Mouse (Mus musculus): ENCODE measurements around the gene Tcf3. TPM values are rescaled to one million over a fixed set of nuclear protein-coding genes. Genes with fewer than 3 reads are reported as not detected.

Tcf3 gene
- total RNA-seq, 2 experiments from 2014 or later: 33.8 to 48.4 TPM

- no peak for ATAC-seq (replicated peaks; ENCODE audit: poor library complexity, severe bottlenecking)
Measured at GRCm38 (mm10) chr10:80388731-80389130, 44.7 kb downstream of the Tcf3 start.

DNA sequence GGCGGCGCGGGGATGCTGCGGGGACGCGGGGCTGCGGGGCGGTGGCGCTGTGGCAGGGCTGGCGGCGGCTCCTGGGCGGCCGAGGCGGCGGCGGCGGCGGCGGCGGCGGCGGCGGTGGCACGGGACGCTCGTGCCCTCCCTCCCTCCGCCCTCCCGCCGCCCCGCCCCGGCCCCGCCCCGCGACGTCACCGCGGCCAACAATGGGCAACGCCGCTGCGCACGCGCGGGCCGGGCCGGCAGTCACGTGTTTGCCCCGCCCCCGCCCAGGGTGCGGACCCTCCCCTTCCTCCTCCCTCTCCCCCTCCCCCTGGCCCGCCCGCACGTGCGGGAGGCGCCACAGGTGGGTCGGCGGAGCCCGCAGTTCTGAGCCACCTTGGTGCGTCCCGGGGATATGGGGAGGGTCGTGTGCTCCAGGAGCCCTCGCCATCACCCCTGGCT lies 45.9 kb downstream of the Tcf3 start, which contains the start of gene Mex3d:
TSS of gene Mex3d (minus strand) at position 138 of the 438 bp plus-strand sequence.
- ATAC-seq (replicated peaks; ENCODE audit: poor library complexity, severe bottlenecking): peak; percentile 45

GRCm38 (mm10) chr10:80386735-80387471 lies 46.5 kb downstream of the Tcf3 start:
- no peak for ATAC-seq (replicated peaks; ENCODE audit: poor library complexity, severe bottlenecking)

DNA sequence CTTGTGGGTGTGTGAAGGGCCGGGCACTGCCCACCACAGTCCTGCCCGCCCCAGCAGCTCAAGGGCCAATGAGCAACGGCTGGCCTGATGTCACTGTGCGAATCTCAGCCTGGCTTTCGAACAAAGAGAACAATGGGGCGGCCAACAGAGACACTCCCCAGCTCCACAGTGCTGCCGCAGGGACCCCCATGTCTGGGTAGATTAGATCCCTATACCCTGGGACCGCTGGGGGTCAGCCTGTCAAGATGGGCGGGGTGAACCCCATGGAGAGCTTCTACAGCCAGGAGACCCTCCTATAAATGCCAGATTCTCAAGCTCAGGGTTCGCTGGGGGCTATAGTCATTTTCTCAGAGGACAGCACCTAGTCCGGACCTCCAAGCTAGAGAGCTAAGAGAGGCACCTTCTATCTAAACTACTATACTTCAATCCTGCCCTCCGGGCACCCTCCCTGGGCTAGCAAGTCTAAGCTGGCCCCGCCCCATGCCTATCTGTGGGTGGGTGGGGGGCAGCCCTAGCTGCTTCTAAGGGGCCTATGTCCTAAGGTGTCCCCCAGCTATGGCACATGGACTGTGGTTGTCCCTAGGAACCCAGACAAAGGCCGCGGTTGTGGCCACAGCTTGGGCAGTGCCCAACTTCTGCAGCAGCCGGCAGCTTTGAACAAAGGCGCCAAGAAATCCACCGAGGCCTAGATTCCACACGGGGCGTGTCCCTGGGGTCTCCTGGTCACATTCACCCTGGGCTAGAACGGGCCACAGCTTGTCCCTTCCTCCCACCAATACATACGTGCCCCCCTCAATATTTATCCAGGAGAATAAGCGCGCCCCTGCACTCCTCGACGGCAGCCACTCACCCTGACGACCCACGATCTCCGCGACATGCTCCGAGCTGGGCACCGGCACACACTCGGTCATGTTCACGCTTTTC lies 47.4 kb downstream of the Tcf3 start:
- no peak for ATAC-seq (replicated peaks; ENCODE audit: poor library complexity, severe bottlenecking)

DNA sequence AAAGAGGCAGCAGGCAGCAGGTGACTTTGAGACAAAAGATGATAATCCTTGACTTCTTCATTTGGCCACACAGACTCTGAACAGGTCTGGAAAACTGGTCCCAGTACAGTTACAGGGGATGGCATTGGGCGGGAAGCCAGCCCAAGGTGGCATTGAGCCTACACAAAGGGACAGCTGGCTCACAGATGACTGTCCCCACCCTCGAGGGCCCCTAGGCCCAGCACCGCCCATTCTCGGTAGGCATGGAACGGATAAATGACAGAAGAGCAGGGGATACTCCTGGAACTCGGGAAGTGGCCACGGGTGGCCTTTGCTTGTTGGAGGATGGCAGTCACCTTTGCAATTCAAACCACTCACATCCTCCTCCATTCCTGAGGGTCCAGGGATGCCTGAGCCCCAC lies 48.1 kb downstream of the Tcf3 start:
- ATAC-seq (replicated peaks; ENCODE audit: poor library complexity, severe bottlenecking): no peak

DNA sequence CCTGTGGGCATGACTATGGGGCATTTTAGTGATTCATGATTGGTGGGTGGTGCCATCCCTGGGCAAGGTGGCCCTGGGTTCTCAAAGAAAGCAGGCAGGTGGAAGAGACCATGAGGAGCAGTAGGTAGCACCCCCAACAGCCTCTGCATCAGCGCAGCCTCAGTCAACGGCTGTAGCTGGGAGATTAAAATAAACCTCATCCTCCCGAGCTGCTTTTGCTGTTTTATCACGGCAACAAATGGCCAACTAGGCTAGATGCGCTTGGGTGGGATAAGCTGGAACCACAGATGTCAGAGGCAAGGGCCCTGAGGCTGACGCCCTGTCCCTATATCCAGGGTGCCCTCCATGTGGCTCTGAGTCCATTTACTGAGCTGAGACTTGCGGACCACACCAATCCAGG lies 48.7 kb downstream of the Tcf3 start:
- no peak for ATAC-seq (replicated peaks; ENCODE audit: poor library complexity, severe bottlenecking)

DNA sequence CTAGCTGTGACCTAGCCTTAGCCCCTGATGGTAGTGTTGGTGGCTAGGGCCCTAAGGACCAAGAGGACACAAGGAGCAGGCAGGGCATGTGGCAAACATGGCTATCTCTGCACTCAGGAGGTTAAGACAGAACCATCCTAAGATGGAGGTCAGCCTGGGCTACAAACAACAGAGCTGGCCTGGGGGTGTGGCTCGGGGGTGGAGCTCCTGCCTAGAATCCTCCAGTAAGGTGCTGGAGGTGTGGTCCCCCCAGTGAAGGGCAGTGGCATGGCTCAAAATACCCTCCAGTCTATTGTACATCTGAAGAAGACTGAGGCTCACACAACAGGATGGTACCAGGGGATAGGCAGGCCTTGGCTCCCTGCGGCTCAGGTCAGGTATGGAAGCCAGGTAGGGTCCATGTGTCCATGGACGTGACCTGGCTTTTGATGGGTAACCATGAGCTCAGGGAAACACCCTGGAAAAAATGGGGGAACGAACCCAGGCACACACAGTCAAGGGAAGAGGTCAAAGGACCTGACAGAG lies 49.3 kb downstream of the Tcf3 start:
- no peak for ATAC-seq (replicated peaks; ENCODE audit: poor library complexity, severe bottlenecking)

DNA sequence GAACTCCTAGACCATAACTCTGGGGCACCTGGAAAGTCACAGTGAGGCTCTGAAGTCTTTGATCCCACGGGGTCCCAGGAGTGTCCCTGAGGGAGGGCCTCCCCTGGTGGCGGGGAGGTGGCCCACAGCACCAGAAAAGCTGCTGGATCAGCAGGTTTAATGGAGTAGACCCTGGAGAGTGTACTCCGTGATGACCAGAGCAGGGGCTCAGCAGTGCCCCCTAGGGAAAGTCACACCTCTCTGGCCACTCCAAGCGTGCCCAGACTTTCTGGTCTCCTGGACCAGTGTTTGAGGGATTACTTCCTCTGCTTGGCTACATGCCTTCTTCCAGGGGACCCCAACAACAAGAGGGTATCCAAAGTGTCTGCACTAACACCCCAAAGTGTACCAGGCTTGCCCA lies 50.0 kb downstream of the Tcf3 start:
- ATAC-seq (replicated peaks; ENCODE audit: poor library complexity, severe bottlenecking): no peak

- no peak for ATAC-seq (replicated peaks; ENCODE audit: poor library complexity, severe bottlenecking)
Measured at GRCm38 (mm10) chr10:80382641-80383365, 50.6 kb downstream of the Tcf3 start.

DNA sequence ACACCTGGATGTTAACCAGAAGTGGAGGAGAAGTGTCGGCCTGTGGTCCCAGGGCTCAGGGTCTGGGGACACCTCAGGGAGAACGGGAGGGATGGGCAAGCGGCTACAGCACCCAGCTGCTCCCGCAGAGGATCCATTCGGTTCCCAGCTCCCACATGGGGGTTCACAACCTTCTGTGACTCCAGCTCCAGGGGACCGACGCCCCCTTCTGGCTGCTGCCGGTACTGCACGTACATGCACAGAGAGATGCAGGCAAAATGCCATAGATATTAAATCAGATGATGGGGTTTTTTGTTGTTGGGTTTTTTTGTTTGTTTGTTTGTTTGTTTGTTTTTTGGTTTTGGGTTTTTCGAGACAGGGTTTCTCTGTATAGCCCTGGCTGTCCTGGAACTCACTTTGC lies 55.7 kb downstream of the Tcf3 start:
- no peak for ATAC-seq (replicated peaks; ENCODE audit: poor library complexity, severe bottlenecking)

- peak; percentile 81 for ATAC-seq (replicated peaks; ENCODE audit: poor library complexity, severe bottlenecking)
Measured at GRCm38 (mm10) chr10:80376160-80376559, 57.3 kb downstream of the Tcf3 start.

DNA sequence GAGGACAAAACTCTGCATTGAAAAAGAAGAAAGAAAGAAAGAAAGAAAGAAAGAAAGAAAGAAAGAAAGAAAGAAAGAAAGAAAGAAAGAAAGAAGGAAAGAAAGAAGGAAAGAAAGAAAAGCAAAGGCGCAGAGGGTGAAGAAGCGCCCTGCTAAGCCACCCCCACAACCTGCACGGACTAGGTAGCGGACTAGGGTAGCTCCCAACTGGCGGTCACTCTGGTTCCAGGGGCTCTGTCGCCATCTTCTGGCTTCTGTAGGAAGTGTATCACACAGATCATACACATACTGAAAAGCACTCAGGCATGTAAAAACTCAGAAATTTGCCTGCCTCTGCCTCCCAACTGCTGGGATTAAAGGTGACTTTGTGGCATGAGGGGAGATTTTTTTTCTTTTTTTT lies 59.4 kb downstream of the Tcf3 start:
- peak; percentile 77 for ATAC-seq (replicated peaks; ENCODE audit: poor library complexity, severe bottlenecking)

- no peak for ATAC-seq (replicated peaks; ENCODE audit: poor library complexity, severe bottlenecking)
Measured at GRCm38 (mm10) chr10:80372706-80373105, 60.7 kb downstream of the Tcf3 start.

- no peak for ATAC-seq (replicated peaks; ENCODE audit: poor library complexity, severe bottlenecking)
Measured at GRCm38 (mm10) chr10:80371983-80372382, 61.5 kb downstream of the Tcf3 start.

DNA sequence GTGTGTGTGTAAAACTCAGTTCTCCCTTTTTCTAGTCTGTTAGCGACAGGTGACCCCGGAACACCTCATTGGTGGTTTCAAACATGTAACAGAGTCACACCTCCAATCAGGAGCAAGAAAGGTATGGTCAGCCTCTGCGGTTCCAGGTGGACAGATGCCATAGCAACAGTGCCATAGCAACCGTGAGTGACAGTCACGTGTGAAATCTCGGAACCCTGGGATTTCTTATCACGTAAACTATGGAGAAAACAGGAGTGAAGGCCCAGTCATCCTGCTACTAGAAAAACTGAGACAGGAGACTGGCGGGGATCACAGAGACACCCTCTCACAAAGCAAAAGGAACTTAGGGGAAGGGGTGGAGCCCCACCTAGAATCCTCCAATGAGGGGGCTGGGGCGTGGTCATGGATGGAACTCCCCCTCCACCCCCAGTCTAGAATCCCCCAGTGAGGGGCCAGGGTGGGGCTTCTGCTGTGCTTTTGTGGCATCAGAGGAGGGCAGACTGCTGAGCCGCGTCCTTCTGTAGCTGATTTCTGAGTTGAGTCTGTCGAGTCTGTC lies 62.0 kb downstream of the Tcf3 start:
- ATAC-seq (replicated peaks; ENCODE audit: poor library complexity, severe bottlenecking): peak; percentile 41

DNA sequence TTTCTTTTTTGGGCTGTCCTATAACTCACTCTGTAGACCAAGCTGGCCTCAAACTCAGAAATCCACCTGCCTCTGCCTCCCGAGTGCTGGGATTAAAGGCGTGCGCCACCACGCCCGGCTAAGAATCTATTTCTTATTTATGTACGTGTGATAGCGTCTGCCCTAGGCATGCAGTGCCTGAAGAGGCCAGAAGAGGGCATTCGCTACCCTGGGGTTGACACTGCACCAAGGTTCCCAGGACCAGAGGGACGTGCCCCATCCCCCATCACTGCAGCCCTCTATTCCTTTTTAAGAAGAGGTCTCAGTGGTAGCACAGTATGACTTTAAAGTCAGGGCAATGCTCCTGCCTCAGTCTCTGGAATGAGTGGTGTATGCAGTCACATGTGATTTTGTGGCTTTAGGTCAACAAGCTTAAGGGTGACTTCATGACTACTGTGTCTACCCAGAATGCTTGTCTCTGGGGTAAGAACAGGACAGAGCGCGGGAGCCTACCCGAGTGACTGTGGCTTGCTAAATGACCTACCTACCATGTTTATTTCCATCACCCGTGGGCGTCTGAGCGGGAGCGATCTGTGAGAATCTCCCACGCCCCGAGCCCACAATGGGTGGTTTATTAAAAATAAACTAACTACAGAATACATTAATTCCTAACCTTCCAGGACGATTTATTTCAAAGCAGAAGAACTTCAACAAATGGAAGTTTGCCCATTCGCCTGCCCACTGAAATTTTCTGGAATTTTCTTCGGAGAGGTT lies 63.3 kb downstream of the Tcf3 start:
- ATAC-seq (replicated peaks; ENCODE audit: poor library complexity, severe bottlenecking): no peak

- ATAC-seq (replicated peaks; ENCODE audit: poor library complexity, severe bottlenecking): no peak
Measured at GRCm38 (mm10) chr10:80368392-80368791, 65.1 kb downstream of the Tcf3 start.

DNA sequence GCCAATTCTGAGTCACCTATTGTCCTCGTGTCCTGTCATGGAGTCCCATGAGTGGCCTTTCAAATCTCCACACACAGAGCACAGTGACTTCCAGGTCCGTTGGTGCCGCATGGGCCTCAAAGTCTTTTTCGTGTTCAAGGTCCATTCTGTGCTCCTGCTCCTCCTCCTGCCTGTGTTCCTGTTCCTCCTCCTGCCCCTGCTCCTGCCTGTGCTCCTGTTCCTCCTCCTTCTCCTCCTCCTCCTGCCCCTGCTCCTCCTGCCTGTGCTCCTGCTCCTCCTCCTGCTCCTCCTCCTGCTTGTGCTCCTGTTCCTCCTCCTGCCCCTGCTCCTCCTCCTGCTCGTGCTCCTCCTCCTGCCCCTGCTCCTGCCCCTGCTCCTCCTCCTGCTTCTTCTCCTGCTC lies 65.5 kb downstream of the Tcf3 start:
- no peak for ATAC-seq (replicated peaks; ENCODE audit: poor library complexity, severe bottlenecking)

- no peak for ATAC-seq (replicated peaks; ENCODE audit: poor library complexity, severe bottlenecking)
Measured at GRCm38 (mm10) chr10:80365736-80366135, 67.7 kb downstream of the Tcf3 start.

Data from granulocyte monocyte progenitor cell, adult 5-6 weeks (primary cell).